Mouse (Mus musculus): ENCODE measurements around the gene Fhl2.
"Not testable (repeated sequence)": the region's sequence is repeated elsewhere in the genome, so short reads cannot be mapped to it uniquely, and the experiment has no call there.

Fhl2 gene

DNA sequence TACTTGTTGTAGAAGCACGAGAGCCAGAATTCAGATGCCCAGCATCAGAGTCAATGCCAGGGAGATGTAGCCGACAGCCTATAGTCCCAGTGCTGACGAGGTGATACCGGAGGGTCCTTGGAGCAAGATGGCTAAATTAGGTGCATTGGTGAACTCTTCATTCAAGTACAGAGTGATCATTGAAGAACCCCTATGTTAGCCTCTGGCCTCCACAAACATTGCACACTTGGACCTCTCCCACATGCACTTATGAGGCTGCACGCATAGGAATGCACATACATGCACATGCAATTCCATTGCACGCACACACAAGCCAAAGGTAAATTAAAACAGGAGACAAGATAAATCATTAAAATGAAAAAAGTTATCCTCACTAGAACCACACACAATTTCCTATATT is 3.4 kb downstream of the Fhl2 start:
- no peak for DNase-seq (ENCODE audit: extremely low spot score, low spot score)

DNA sequence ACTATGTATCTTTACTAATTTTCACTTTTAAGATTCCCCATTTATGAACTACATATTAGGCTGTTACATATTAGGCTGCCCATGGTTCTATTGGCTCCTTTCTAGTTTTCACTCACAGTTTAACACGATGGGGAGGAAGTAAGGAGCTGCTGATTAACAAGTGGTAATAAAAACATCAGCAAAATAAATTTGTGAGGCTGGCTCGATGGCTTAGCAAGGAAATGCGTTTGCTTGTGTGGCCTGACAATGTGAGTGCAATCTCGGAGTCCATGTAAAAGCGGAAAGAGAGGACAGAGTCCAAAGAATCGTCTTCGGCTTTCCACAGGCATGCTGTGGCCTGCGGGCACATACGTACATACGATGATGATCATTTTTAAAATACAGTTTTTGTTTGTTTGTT is 4.3 kb downstream of the Fhl2 start:
- no peak for DNase-seq (ENCODE audit: extremely low spot score, low spot score)

- no peak for DNase-seq (ENCODE audit: extremely low spot score, low spot score)
Observed at GRCm38 (mm10) chr1:43191078-43191477, 5.7 kb downstream of the Fhl2 start.

GRCm38 (mm10) chr1:43188893-43189292 is 7.9 kb downstream of the Fhl2 start:
- not testable (repeated sequence) for DNase-seq (ENCODE audit: extremely low spot score, low spot score)

GRCm38 (mm10) chr1:43186334-43186733 is 10.4 kb downstream of the Fhl2 start:
- peak; percentile 27 for DNase-seq (ENCODE audit: extremely low spot score, low spot score)

DNA sequence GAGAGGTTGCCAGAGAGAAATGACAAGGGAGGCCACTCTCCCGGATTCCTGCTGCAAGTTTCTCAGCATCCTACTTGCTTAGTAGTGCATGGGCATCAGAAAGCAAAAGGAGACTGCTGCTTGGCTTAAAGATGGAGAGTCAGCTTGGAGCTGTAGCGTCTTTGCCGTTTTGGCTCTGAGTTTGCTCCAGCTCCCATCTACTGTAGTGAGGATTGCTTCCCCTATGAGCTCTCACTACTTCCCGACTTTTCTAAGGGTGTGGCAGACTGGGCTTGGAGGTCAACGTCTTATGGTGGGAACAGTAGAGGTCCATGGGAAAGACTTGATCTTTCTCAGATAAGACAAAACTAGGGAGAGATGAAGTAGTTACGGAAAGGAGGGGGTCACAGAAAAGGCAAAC is 15.9 kb downstream of the Fhl2 start:
- DNase-seq (ENCODE audit: extremely low spot score, low spot score): no peak

GRCm38 (mm10) chr1:43178780-43179179 is 18.0 kb downstream of the Fhl2 start:
- no peak for DNase-seq (ENCODE audit: extremely low spot score, low spot score)

DNA sequence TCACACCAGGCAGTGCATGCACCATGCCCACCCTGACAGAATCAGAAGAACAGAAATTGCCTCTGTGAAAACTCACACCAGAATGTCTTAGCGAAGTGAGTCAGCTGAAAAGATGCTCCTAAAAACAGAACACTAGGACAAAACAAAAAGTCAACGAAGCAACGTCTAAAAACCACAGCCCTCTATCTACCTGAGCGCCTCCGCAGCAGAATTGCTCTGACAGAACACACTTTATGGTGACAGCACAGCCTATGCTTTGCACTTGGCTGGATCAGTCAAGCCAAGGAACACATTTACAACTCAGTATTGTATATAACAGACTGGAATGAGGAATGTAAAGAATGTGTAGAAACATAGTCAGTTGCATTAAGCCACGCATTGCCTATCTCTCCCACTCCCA is 18.4 kb downstream of the Fhl2 start:
- DNase-seq (ENCODE audit: extremely low spot score, low spot score): no peak

- DNase-seq (ENCODE audit: extremely low spot score, low spot score): no peak
Observed at GRCm38 (mm10) chr1:43173283-43174226, 23.2 kb downstream of the Fhl2 start.

GRCm38 (mm10) chr1:43171816-43172215 is 25.0 kb downstream of the Fhl2 start:
- DNase-seq (ENCODE audit: extremely low spot score, low spot score): no peak

- DNase-seq (ENCODE audit: extremely low spot score, low spot score): no peak
Observed at GRCm38 (mm10) chr1:43171093-43171492, 25.7 kb downstream of the Fhl2 start.

DNA sequence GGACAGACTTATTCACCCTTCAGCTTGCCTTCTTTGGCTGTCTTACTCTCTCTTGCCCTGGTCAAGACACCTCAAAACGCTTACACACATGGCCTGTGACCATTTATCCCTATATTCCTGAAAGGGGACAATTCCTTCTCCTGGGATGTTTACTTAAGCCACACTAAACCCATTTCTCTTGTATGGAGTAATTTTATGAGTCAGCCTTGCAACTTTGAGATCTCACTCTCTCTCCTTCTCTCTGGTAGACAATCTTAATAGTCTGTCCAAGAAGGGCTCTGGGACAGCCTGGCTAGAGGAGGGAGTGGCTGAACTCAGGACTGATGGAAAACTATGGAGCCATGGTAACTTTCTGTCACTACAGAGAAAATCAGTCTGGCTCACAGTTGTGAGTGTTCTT is 27.1 kb downstream of the Fhl2 start:
- no peak for DNase-seq (ENCODE audit: extremely low spot score, low spot score)

DNA sequence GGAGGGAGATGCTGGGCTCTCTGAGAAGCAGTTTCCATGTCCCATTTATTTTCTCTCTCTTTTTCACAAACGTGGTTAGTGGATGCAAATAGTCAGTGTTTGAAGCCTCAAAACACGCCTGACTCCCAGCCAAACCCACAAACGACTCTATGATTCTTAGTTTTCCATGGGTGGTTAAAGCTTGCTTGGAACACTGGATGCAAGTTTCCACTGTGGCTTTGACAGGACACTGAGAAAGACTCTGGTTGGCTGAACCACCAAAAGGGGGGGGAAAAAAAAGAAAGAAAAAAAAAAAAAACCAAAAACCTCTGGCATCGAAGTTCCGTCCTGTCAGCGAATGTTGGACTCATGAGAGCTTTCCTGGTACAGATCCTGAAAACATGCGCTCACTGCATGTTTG is 27.6 kb downstream of the Fhl2 start:
- no peak for DNase-seq (ENCODE audit: extremely low spot score, low spot score)

DNA sequence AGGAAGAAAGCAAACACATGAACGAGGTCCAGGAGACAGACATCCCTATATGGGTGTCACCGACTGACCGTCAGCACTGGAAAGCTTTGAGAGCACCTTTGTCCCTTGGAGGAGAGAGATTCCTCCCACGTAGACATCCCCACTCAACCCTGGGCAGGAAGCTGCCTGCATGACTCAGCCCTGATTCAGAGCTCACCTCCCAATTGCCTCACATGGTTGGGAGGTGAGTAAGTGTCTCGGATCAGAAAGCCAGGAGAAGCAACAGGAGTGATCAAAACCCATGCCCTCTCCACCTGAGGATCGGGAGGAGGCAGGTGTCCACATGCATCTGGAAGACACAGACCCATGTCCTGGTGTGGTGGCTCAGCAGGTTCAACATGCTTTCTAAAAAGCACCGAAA is 28.2 kb downstream of the Fhl2 start:
- no peak for DNase-seq (ENCODE audit: extremely low spot score, low spot score)

GRCm38 (mm10) chr1:43168026-43168425 is 28.8 kb downstream of the Fhl2 start:
- no peak for DNase-seq (ENCODE audit: extremely low spot score, low spot score)

DNA sequence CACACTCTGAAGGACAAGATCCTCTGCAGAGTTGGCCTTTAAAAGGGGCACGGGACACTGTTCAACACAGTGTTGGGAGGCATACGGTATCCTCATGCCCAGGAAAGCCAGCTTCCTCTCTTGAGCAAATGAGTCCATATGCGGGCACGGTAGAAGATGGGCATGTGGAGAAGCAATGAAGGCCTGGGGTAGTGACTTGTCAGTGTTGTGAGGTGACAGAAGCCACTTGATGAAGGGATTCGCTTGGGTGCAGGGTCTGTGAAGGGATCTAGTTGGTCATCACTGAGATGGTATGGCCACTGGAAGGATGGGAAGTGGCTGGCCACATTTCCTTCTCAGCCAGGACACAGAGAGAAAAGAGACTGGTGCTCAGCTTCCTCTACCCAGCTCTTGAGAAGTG is 32.2 kb downstream of the Fhl2 start:
- DNase-seq (ENCODE audit: extremely low spot score, low spot score): no peak

DNA sequence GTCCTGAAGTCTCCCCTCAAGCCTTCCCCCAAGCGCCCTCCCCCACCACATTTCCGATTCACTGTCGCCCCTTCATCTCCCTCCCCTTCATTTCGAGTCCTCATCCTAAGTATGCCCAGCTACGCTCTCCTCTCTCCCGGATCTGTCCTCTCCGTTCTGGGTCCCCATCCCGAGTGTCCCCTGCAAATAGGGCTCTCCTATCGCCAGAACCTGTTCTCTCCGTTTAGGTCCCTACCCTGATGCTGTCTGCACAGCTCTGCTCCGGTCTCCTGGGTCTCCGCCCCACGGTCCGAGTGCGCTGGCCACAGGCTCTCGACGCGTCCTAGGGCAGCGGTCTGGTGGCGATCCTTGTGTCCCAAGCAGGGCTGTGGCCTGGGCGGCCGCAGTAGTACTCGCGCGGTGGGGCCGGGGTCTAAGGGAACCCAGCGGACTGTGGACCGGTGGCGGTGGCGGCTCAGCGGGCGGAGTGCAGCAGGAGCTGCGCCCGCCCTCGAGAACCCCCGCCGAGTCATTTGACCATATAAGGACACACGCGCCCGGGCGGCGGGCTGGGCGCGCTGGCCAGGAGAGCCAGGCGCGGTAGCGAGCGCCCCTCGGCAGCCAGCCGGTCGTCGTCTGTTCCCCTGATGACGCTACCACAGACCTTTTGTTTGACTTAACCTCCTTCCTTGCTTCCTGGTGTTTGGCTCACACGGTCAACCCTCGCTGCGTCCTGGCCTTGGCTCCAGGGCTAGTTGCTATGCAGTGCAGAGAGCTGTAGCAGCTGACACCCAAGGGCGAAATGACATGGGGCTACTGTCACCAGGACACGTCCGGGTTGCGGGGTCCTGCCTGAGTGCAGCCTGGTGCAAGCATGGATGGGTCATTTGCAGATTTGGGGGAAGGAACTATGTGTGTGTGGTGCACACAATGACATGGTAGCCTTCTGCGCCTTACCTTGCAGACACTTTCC is 33.0 kb downstream of the Fhl2 start:
- DNase-seq (ENCODE audit: extremely low spot score, low spot score): peak; percentile 78

- no peak for DNase-seq (ENCODE audit: extremely low spot score, low spot score)
Observed at GRCm38 (mm10) chr1:43163084-43163466, 33.7 kb downstream of the Fhl2 start.

DNA sequence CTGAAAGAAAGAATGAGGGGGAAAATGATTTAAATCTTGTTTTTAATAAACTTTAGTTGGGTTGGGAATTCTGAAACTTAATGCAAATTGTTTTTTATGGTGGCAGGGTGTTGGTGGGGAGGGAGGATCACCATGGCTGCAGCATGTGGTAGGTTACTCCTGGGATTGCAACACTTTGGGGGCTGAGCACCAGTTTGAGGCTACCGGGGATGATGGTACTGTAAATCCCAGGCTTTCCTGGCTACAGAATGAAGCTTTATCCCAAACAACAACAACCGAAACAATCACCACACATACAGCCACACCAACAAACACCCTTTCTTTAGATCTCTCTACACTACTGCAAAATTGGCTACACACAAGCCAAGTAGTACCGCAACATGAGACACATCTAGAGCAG is 34.4 kb downstream of the Fhl2 start:
- no peak for DNase-seq (ENCODE audit: extremely low spot score, low spot score)

GRCm38 (mm10) chr1:43159429-43159828 is 37.4 kb downstream of the Fhl2 start:
- DNase-seq (ENCODE audit: extremely low spot score, low spot score): no peak

DNA sequence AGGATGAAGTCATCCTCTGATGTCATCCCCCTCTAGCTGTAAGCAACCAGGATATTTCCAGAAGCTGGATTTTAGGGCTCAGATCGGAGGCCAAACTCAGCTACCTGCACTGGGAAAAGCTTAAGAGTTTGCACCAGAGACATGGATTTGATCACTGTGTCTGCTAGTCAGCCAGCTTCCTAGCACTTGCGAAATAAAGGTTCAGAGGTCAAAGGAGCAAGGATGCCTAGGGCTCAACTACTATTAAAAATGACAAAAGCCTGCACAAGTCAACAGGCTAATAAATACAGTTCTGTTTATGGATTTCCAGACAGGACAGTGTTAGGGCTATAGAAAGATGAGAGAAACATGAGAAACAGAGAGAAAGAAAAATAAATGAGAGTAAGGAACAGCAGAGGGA is 38.9 kb downstream of the Fhl2 start:
- no peak for DNase-seq (ENCODE audit: extremely low spot score, low spot score)

DNA sequence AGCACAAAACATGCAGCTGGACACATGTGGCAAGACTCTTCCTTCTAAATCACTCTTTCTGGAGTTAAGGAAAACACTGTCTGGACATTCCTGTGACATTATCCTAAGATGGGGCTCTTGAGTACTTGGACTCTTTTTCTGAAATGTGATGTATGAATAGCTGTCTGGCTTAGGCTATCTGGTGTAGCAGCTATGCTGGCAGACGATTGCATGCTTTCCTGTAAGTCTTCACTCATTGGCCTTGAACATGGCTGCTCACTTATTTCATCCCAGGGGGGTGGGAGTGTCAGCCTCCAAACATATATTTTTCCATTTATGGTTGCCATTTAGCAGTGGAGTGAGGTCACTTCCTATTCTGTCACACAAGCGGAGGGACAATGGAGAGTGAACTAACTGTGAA is 42.3 kb downstream of the Fhl2 start:
- no peak for DNase-seq (ENCODE audit: extremely low spot score, low spot score)
